Mouse (Mus musculus) stomach, postnatal 0 days (tissue): ENCODE results near the gene Ints6l.

Experiments used
- CTCF ChIP-seq: IDR thresholded peaks from 2 replicates; pipeline ENCODE4 v1.5.1; 2016; ENCODE audit warnings: antibody characterized with exemption, low read depth, mild to moderate bottlenecking, moderate library complexity
- EP300 ChIP-seq: optimal IDR thresholded peaks from 2 replicates; pipeline ENCODE3; 2016; ENCODE audit warnings: antibody characterized with exemption

DNA sequence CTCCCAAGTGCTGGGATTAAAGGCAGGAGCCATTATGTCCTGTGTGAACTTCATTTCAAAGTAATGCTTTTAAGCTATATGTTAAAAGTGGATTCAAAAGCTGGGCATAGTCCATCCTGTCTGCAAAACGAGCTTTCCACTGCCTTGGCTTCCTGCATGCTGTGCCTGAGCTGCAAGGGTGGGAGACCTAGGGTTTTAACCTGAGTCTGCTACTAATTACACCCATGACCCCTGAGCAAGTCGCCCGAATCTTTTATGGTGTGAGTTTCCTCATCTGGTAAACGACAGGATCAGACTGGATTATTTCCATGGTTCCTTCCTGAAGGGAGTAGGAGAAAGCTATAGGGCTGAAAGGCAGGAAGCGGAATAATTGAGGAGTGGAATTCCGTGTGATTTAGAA is 13.8 kb downstream of the Ints6l start:
- TF ChIP-seq EP300 (no peak), CTCF (no peak)
